Mouse (Mus musculus): ENCODE data around the gene Cpsf2.

DNA sequence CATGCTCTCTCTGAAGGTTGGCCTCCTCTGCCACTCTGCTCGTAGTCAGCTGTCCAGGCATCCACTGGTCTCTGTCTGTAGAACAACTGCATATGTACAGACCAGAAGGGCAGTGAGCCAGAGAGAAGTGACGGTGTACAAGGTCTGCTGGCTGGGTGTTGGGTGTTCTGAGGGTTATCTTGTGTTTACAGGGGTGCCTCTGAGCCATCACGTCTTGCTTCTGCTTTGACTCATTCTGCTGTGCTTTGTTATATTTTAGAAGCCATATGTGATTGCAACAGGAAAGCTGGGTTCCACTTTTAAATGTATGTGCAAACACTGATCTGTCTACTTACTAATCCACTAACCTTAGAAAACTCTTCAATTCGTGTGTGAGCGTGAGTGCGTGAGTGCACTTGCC, 11.9 kb downstream of the Cpsf2 start:
- TF ChIP-seq CTCF (IDR thresholded peaks at IDR 0.05; ENCODE audit: insufficient read depth, low read length) (no peak), POLR2A (IDR thresholded peaks at IDR 0.05; ENCODE audit: borderline replicate concordance, extremely low read depth, low read depth, low read length) (no peak)

Data from lung, adult 2 months (tissue).